Mouse (Mus musculus) forebrain, embryonic 14.5 days (tissue): ENCODE measurements at regions not wholly inside any gene's neighbourhood (a gene's known extent, or its start where the extent isn't known, plus 50 kb on each side); places are given as distances from the start of the nearest gene placed in this dataset.
"Not testable (repeated sequence)": the region's sequence is repeated elsewhere in the genome, so short reads cannot be mapped to it uniquely, and the experiment has no call there.

ENCODE experiments used
- ATAC-seq: fragments of 200-750 bp; cut with Nextera tagmentation; 2 replicates; pipeline ENCODE4 v1.8.0; 2017; ENCODE audit warnings: mild to moderate bottlenecking, moderate library complexity
- DNase-seq: peaks from one replicate; pipeline ENCODE4 v3.0.0-alpha.2; 2015; ENCODE audit warnings: low spot score
- H3K27ac ChIP-seq: fragments of 300-500 bp; sonication (generic); 2 replicates; pipeline ENCODE4 v1.5.1; 2014; ENCODE audit warnings: low read depth, mild to moderate bottlenecking, control low read depth, low read length, moderate library complexity
- H3K27me3 ChIP-seq: fragments of 300-500 bp; sonication (generic); replicated peaks from 2 replicates; pipeline ENCODE4 v1.6.1; 2014; ENCODE audit warnings: low read length, control low read depth, mixed read lengths; ENCODE audit not compliant: control insufficient read depth, insufficient read depth
- H3K36me3 ChIP-seq: fragments of 300-500 bp; sonication (generic); 2 replicates; pipeline ENCODE4 v1.6.1; 2014; ENCODE audit warnings: low read length, control low read depth; ENCODE audit not compliant: control insufficient read depth, insufficient read depth
- H3K4me1 ChIP-seq: fragments of 300-500 bp; sonication (generic); 2 replicates; pipeline ENCODE4 v1.6.1; 2014; ENCODE audit warnings: antibody characterized with exemption, low read length, control low read depth; ENCODE audit not compliant: control insufficient read depth, insufficient read depth
- H3K4me2 ChIP-seq: fragments of 300-500 bp; sonication (generic); 2 replicates; pipeline ENCODE4 v1.6.1; 2014; ENCODE audit warnings: mild to moderate bottlenecking, control low read depth, low read length
- H3K4me3 ChIP-seq: fragments of 300-500 bp; sonication (generic); 2 replicates; pipeline ENCODE4 v1.5.1; 2014; ENCODE audit warnings: low read depth, low read length, control low read depth
- H3K9ac ChIP-seq: fragments of 300-500 bp; sonication (generic); 2 replicates; pipeline ENCODE4 v1.6.1; 2014; ENCODE audit warnings: mild to moderate bottlenecking, low read length, control low read depth, moderate library complexity
- H3K9me3 ChIP-seq: fragments of 300-500 bp; sonication (generic); replicated peaks from 2 replicates; pipeline ENCODE4 v1.6.1; 2016; ENCODE audit warnings: low read length, control low read depth, mixed read lengths; ENCODE audit not compliant: control insufficient read depth
- WGBS: fragments of 180-500 bp; shearing (Covaris S2); extraction: QIAGEN DNeasy Blood & Tissue Kit; methylation state at CpG from one replicate; pipeline ENCODE4 v1.1.7; 2014; 5-methylcytosine and 5-hydroxymethylcytosine counted together

GRCm38 (mm10) chr10:118959623-118960022 lies 89.6 kb upstream of the Dyrk2 start:
- Histone ChIP-seq H3K9me3 (no peaks in the 10 kb centered on the region), H3K27ac (no peak overlapping the region), H3K4me2 (no peak overlapping the region), H3K27me3 (peaks cover 6% of the 10 kb centered on the region; the same call in 1 of the 2 replicates), H3K36me3 (no peaks in the 10 kb centered on the region), H3K4me3 (no peak overlapping the region), H3K9ac (no peak overlapping the region), H3K4me1 (peaks cover 18% of the 10 kb centered on the region)
- DNase-seq (peak; percentile 74), ATAC-seq (peak; percentile 58)
- 4% methylated on average over 8 of the region's 8 CpGs for WGBS

GRCm38 (mm10) chr10:118956352-118956751 lies 86.3 kb upstream of the Dyrk2 start:
- Histone ChIP-seq H3K9ac (no peak overlapping the region), H3K36me3 (no peaks in the 10 kb centered on the region), H3K9me3 (no peaks in the 10 kb centered on the region), H3K4me2 (no peak overlapping the region), H3K27me3 (peaks cover 6% of the 10 kb centered on the region; the same call in 1 of the 2 replicates), H3K4me1 (peaks cover 13% of the 10 kb centered on the region), H3K27ac (no peak overlapping the region), H3K4me3 (no peak overlapping the region)
- ATAC-seq (peak; percentile 35; the same call in 1 of the 2 replicates), DNase-seq (peak; percentile 66)
- 61% methylated on average over 9 of the region's 9 CpGs for WGBS

GRCm38 (mm10) chr10:118953440-118953839 lies 83.4 kb upstream of the Dyrk2 start:
- Histone ChIP-seq H3K4me2 (no peak overlapping the region), H3K4me1 (no peaks in the 10 kb centered on the region), H3K27ac (no peak overlapping the region), H3K9me3 (no peaks in the 10 kb centered on the region), H3K36me3 (no peaks in the 10 kb centered on the region), H3K9ac (no peak overlapping the region), H3K27me3 (peaks cover 6% of the 10 kb centered on the region; the same call in 1 of the 2 replicates), H3K4me3 (no peak overlapping the region)
- DNase-seq (no peak), ATAC-seq (no peak)
- WGBS = 89% methylated on average over 6 of the region's 6 CpGs

- Histone ChIP-seq H3K9ac (no peak overlapping the region), H3K4me3 (no peak overlapping the region), H3K4me2 (no peak overlapping the region), H3K27me3 (peaks cover 1% of the 10 kb centered on the region; the same call in 1 of the 2 replicates), H3K27ac (no peak overlapping the region), H3K36me3 (no peaks in the 10 kb centered on the region), H3K9me3 (no peaks in the 10 kb centered on the region), H3K4me1 (no peaks in the 10 kb centered on the region)
- ATAC-seq = no peak
- 88% methylated on average over 9 of the region's 9 CpGs for WGBS
- no peak for DNase-seq
Measured at GRCm38 (mm10) chr10:118952756-118953155, 82.7 kb upstream of the Dyrk2 start.

DNA sequence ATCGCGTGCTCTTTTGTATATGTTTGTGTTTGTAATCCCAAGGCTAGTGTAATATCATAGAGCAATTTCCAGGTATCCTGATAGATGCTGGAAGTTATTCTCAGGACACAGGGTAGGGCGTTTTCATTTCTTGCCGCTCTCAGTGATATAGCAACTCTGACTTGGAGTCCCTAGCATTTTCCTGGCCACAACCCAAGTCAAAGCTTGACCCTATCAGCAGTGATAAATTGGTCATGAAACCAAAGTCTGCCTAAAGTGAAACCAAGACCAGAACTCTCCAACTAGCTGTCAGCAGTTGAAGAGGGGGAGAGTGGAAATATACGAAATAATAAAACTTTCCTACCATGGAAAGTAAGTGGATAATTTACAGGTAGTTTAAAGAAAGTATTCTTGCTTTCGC lies 77.7 kb upstream of the Dyrk2 start:
- Histone ChIP-seq H3K36me3 (no peaks in the 10 kb centered on the region), H3K4me3 (no peak overlapping the region), H3K4me2 (no peak overlapping the region), H3K4me1 (no peaks in the 10 kb centered on the region), H3K27me3 (no peaks in the 10 kb centered on the region), H3K9ac (no peak overlapping the region), H3K9me3 (no peaks in the 10 kb centered on the region), H3K27ac (no peak overlapping the region)
- WGBS = 92% methylated on average over 6 of the region's 6 CpGs
- DNase-seq = no peak
- no peak for ATAC-seq

DNA sequence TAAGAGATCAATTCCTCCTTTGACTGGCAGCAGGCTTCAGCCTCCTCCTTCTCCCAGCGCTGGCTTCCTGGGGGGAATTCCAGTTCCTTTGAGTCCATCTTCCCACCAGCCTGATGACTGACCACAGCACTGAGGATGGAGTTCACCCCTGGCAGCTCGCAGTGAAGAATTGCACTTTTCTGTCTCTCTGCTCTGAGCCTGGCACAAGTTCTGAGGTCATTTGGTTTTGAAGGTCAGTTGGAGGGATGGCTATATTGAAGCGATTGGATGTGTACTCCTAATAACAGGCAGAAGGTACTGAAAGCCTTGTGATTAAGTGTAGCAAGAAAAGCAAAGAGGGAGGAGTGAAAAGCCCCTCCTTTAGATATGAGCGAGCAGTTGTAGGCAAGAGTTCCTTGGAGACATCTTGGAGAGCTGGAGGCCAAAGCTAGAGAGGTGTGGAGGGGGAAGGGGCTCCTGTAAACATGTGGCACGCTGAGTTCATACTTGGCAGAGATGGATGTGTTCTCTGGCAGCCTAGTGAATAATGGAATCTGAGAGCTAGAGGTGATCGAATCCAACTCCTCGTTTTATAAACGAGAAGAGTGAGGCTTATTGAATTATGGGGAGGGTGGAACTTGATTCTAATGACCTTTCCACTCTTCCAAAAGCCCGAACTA lies 77.1 kb upstream of the Dyrk2 start:
- peak; percentile 26 for DNase-seq
- Histone ChIP-seq H3K36me3 (no peaks in the 10 kb centered on the region), H3K27me3 (no peaks in the 10 kb centered on the region), H3K9ac (no peak overlapping the region), H3K9me3 (no peaks in the 10 kb centered on the region), H3K27ac (no peak overlapping the region), H3K4me2 (no peak overlapping the region), H3K4me1 (no peaks in the 10 kb centered on the region), H3K4me3 (no peak overlapping the region)
- 69% methylated on average over 9 of the region's 9 CpGs for WGBS
- no peak for ATAC-seq

DNA sequence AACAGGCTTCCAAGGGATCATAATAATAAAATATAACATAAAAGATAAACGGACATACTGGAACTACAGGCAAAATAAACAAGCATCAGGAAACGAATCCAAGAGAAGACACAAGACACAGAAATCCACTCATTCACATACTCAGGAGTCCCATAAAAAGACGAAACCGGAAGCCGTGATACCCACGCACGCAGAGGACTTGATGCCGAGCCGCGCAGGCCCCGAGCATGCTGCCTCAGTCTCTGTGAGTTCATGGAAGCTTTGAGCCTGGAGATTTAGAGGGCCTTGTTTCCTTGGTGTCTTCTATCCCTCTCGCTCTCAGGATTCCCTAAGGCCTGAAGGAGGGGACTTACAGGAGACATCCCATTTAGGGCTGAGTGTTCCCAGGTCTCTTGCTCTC lies 57.3 kb upstream of the Dyrk2 start:
- Histone ChIP-seq H3K4me1 (no peaks in the 10 kb centered on the region), H3K4me3 (no peak overlapping the region), H3K36me3 (no peaks in the 10 kb centered on the region), H3K9ac (no peak overlapping the region), H3K27me3 (no peaks in the 10 kb centered on the region), H3K27ac (no peak overlapping the region), H3K9me3 (no peaks in the 10 kb centered on the region), H3K4me2 (no peak overlapping the region)
- no peak for ATAC-seq
- 94% methylated on average over 12 of the region's 12 CpGs for WGBS
- no peak for DNase-seq

- no peak for ATAC-seq
- no peak for DNase-seq
- no peaks in the 10 kb centered on the region for H3K27me3 ChIP-seq
- H3K4me3 ChIP-seq = no peak overlapping the region
- no peaks in the 10 kb centered on the region for H3K4me1 ChIP-seq
- no peak overlapping the region for H3K27ac ChIP-seq
- no peak overlapping the region for H3K9ac ChIP-seq
- H3K9me3 ChIP-seq = no peaks in the 10 kb centered on the region
- WGBS = 73% methylated on average over 15 of the region's 15 CpGs
- no peak overlapping the region for H3K4me2 ChIP-seq
- no peaks in the 10 kb centered on the region for H3K36me3 ChIP-seq
Measured at GRCm38 (mm10) chr10:118923473-118924185, 53.6 kb upstream of the Dyrk2 start.

- DNase-seq, H3K9ac ChIP-seq, H3K27ac ChIP-seq, ATAC-seq, H3K9me3 ChIP-seq, H3K4me3 ChIP-seq, H3K36me3 ChIP-seq, H3K4me2 ChIP-seq, H3K4me1 ChIP-seq, H3K27me3 ChIP-seq: not testable (repeated sequence)
Measured at GRCm38 (mm10) chr10:118922120-118922519, 52.1 kb upstream of the Dyrk2 start.
